Mouse (Mus musculus) hindbrain, embryonic 15.5 days (tissue): ENCODE results near the gene Slc34a3. TPM values are rescaled to one million over a fixed set of nuclear protein-coding genes. Genes with fewer than 3 reads are reported as not detected.
A peak's percentile ranks its signal among the peaks of the same experiment; 100 is the strongest.

Experiments used
- ATAC-seq: fragments of 200-750 bp; cut with Nextera tagmentation; 2 replicates; pipeline ENCODE4 v1.8.0; 2017; ENCODE audit warnings: low read depth, moderate number of reproducible peaks, moderate TSS enrichment; ENCODE audit not compliant: low FRiP score
- H3K27ac ChIP-seq: fragments of 300-500 bp; sonication (generic); replicated peaks from 2 replicates; pipeline ENCODE4 v1.5.1; 2015; ENCODE audit warnings: mild to moderate bottlenecking, inconsistent platforms
- H3K27me3 ChIP-seq: fragments of 300-500 bp; sonication (generic); 2 replicates; pipeline ENCODE4 v1.6.1; 2015; ENCODE audit warnings: control low read depth, inconsistent platforms
- H3K36me3 ChIP-seq: fragments of 300-500 bp; sonication (generic); 2 replicates; pipeline ENCODE4 v1.6.1; 2015; ENCODE audit warnings: control low read depth, inconsistent platforms
- H3K4me1 ChIP-seq: fragments of 300-500 bp; sonication (generic); replicated peaks from 2 replicates; pipeline ENCODE4 v1.6.1; 2015; ENCODE audit warnings: control low read depth, inconsistent platforms
- H3K4me2 ChIP-seq: fragments of 300-500 bp; sonication (generic); 2 replicates; pipeline ENCODE4 v1.6.1; 2015; ENCODE audit warnings: moderate library complexity, mild to moderate bottlenecking, inconsistent platforms
- H3K4me3 ChIP-seq: fragments of 300-500 bp; sonication (generic); 2 replicates; pipeline ENCODE4 v1.5.1; 2015; ENCODE audit warnings: mild to moderate bottlenecking, inconsistent platforms
- H3K9ac ChIP-seq: fragments of 300-500 bp; sonication (generic); 2 replicates; pipeline ENCODE4 v1.6.1; 2015; ENCODE audit warnings: inconsistent platforms
- H3K9me3 ChIP-seq: fragments of 300-500 bp; sonication (generic); 2 replicates; pipeline ENCODE4 v1.6.1; 2016; ENCODE audit warnings: control low read depth, inconsistent platforms
- WGBS: fragments of 180-500 bp; shearing (Covaris S2); methylation state at CpG from one replicate; pipeline ENCODE4 v1.1.7; 2015; 5-methylcytosine and 5-hydroxymethylcytosine counted together
- polyA plus RNA-seq: library from polyadenylated mRNA; unstranded; fragments of >200 nt; fragmentation: Nextera tagmentation; extraction: Ambion mirVana; gene quantifications from 2 replicates; pipeline ENCODE4 v1.2.1, GENCODE M21; 2015

Gene Slc34a3
- polyA plus RNA-seq, 1 experiment from 2014 or later: not detected

DNA sequence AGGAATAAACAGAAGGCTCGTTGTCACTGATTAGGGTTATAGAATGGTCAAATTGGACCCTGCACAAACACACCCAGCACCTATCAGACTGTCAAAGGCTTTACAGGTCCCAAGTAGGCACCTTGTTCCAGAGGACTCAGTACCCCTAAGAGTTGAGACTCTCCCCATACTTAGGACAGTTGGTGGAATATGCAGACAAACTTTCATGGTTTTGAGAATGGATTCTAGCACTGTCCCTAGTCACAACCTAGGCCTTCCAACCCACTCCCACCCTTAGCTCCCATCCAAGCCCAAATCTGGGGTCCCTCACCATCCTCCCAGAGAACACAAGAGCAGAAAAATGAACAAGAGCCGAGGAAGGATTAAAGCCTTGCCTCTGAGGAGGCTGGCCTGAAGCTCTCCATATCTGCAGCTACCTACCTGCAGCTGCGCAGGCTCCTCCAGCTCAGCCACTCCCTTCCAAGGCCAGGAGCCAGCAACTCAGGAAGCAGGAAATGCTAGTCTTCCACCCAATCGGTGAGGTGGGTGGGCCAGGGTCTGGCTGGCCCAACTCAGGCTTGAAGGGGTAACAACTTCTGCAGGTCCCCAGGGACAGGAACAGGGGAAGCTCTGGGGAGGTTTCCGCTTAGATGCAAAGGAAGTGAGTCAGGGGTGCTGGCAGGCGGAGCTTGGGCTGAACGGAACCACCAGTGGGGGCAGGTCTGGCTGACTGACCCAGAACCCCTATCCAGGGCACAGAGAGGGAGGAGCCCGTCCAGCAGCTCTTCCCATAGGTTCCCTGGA, 37.8 kb downstream of the Slc34a3 start, which contains the start of gene Tor4a:
Tor4a (minus strand) TSS at position 715 of the 783 bp plus-strand sequence.
- H3K4me2 ChIP-seq: peak within 1 kb of the TSS; percentile 22

DNA sequence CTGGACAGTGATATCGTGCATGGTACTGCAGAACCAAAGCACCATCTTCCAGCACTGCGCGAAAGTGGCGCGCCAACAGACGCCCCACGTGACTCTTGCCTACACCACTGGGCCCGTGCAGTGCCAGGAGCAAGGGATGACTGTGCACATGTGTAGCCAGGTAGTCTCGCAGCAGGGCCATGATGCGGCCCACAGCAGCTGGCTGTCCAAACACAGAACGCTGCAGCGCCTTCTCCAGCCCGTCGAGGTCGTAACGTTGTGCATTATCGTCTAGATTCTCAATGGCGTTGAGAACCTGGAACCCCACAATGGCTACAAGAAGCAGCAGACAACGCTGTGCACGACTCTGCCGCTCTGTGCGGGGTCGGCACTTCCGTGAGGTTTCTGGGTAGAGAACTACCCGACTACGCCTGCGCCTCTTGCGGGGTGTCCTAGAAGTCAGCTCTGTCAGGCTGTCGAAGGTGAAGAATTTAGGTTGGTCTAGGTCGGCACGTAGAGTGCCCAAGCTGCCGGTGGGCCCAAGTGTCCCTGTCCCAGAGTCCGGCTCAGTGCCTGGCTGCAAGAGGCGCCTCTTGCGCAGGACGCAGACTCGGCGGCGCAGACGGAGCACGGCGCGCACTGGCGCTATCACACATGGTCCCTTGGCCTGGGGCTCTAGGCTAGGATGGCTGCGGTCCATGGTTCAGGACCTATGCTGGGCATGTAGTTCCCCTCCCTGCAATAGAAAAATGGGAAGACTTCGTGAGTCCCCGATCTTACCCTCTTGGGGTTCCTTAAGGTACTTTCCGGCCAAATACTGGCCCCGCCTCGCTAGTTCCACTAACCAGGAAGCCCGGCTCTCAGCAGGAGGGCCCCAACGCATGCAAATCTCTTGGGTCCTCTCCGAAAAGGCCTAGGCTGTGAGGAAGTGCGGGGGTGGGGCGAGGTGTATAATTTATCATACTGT, 38.7 kb downstream of the Slc34a3 start:
- peak overlapping the region; percentile 22; the same call in 1 of the 2 replicates for H3K4me2 ChIP-seq
- H3K4me3 ChIP-seq: no peak overlapping the region
- peaks cover 37% of the 10 kb centered on the region for H3K27me3 ChIP-seq
- no peak overlapping the region for H3K9ac ChIP-seq
- WGBS: 23% methylated on average over 55 of the region's 55 CpGs
- peaks cover 8% of the 10 kb centered on the region for H3K4me1 ChIP-seq
- no peak overlapping the region for H3K27ac ChIP-seq
- peaks cover 10% of the 10 kb centered on the region for H3K36me3 ChIP-seq
- H3K9me3 ChIP-seq: no peaks in the 10 kb centered on the region
- no peak for ATAC-seq

More for the DNA sequence above, 37.8 kb downstream of the Slc34a3 start, which contains the start of gene Tor4a:
- peaks cover 19% of the 10 kb centered on the region for H3K36me3 ChIP-seq
- peaks cover 8% of the 10 kb centered on the region for H3K4me1 ChIP-seq
- ATAC-seq: 0 out of 2 replicates have a peak, but pooled peaks have one; percentile 16
- WGBS: 15% methylated on average over 8 of the region's 8 CpGs
- no peaks in the 10 kb centered on the region for H3K9me3 ChIP-seq
- no peak within 1 kb of the TSS for H3K9ac ChIP-seq
- no peak within 1 kb of the TSS for H3K27ac ChIP-seq
- peaks cover 37% of the 10 kb centered on the region for H3K27me3 ChIP-seq
- no peak within 1 kb of the TSS for H3K4me3 ChIP-seq

DNA sequence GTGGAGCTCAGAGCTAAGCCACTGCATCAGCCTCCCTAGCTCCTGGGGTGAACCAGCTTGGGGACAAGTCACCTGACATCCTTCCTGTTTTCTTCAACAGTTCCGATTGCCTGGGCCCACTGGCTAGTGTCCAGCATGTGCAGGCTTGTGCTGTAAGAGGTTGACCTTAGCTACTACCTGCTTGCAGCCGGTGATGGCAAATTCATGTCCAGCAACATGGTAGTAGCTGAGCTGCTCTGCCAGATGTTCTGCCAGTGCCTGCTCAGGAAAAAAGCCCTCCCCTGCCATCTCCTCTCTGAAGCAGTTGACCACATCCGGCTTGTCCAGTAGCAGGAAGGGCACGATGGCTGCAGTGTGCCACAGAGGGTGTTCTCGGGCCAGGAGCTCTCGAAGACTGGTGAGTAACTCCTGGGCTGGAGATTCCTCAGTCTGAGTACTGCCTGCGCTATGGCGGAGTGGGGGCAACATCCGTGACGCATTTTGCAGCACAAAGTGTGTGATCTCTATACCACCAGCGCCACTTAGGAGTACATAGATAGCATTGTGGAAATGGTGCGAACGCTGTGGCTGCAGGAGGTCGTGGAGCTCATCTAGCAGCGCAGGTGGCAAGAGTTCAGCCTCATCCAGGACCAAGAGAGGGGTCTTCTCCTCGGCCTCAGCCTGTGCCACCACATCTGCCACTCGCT, 39.5 kb downstream of the Slc34a3 start:
- H3K9me3 ChIP-seq: no peaks in the 10 kb centered on the region
- H3K36me3 ChIP-seq: peaks cover 4% of the 10 kb centered on the region; the same call in 1 of the 2 replicates
- no peak for ATAC-seq
- H3K27ac ChIP-seq: no peak overlapping the region
- no peak overlapping the region for H3K9ac ChIP-seq
- H3K4me1 ChIP-seq: peaks cover 8% of the 10 kb centered on the region
- no peak overlapping the region for H3K4me2 ChIP-seq
- H3K27me3 ChIP-seq: peaks cover 37% of the 10 kb centered on the region
- H3K4me3 ChIP-seq: no peak overlapping the region
- WGBS: 88% methylated on average over 17 of the region's 17 CpGs

DNA sequence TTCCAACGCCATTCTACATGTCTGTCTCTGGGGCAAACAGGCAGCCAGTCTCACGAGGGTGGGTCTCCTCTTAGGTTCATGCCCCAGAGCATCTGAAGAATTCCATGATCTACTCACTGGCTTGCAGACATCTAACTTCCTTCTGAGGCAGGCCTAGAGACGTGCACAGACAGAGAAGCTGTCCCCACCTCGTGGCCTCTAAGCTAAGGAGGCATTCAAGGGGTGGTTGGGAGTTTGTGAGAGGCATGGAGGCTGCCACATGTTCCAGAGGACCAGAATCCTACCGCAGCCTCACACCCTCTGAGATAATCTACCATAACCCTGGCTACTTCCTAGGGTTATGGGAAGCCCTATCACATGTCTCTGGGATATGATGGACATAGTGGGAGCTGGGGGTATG, 40.2 kb downstream of the Slc34a3 start:
- no peak for ATAC-seq
- H3K4me3 ChIP-seq: no peak overlapping the region
- peaks cover 37% of the 10 kb centered on the region for H3K27me3 ChIP-seq
- WGBS: 82% methylated on average over 5 of the region's 5 CpGs
- no peak overlapping the region for H3K27ac ChIP-seq
- H3K4me2 ChIP-seq: no peak overlapping the region
- peaks cover 8% of the 10 kb centered on the region for H3K4me1 ChIP-seq
- no peak overlapping the region for H3K9ac ChIP-seq
- H3K36me3 ChIP-seq: peaks cover under 1% of the 10 kb centered on the region; the same call in 1 of the 2 replicates
- H3K9me3 ChIP-seq: no peaks in the 10 kb centered on the region

DNA sequence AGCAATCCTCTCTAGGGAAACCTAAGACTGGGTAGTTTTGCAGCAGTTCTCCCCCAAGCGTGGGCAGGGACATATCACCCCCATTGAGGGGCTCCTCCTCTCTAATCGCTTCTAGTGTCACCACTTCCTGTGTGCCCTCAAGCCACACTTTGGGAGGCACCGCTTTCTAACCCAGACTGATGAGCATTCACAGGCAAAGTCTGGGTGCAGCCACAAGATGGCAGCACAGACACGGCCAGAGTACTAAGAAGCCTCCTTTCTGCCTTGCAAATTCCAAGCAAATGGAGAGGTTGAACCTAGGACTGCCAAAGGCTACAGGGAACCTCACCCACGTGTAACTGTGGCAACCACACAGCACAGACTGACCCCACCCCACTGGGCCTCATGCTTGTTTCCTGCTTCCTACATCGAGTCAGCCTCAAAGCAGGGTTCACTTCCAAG, 40.8 kb downstream of the Slc34a3 start:
- peaks cover 37% of the 10 kb centered on the region for H3K27me3 ChIP-seq
- no peaks in the 10 kb centered on the region for H3K9me3 ChIP-seq
- no peak overlapping the region for H3K27ac ChIP-seq
- under 1% methylated on average over 6 of the region's 6 CpGs for WGBS
- peaks cover 8% of the 10 kb centered on the region for H3K4me1 ChIP-seq
- H3K4me3 ChIP-seq: no peak overlapping the region
- ATAC-seq: peak; percentile 72
- peak overlapping the region; percentile 15; the same call in 1 of the 2 replicates for H3K4me2 ChIP-seq
- H3K36me3 ChIP-seq: no peaks in the 10 kb centered on the region
- no peak overlapping the region for H3K9ac ChIP-seq

DNA sequence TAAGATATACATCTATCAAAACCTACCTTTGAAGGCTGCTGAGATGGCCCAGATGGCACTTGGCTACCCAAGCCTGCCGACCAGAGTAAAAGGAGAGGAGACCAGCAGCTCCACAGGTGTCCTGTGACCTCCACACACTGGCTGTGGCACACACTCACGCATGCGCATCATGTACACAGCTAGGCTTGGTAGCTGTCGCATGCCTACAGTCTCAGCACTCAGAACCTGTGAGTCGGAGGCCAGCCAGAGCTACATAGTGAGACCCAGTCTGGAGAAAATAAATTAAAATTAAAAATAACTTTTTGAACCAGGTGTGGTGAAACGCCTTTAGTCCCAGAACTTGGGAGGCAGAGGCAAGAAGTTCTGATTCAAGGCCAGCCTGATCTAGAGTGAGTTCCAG, 46.3 kb downstream of the Slc34a3 start:
- H3K4me1 ChIP-seq: peaks cover 31% of the 10 kb centered on the region
- H3K4me3 ChIP-seq: no peak overlapping the region
- H3K36me3 ChIP-seq: no peaks in the 10 kb centered on the region
- no peaks in the 10 kb centered on the region for H3K9me3 ChIP-seq
- 79% methylated on average over 6 of the region's 6 CpGs for WGBS
- H3K27ac ChIP-seq: no peak overlapping the region
- no peak for ATAC-seq
- H3K9ac ChIP-seq: no peak overlapping the region
- H3K27me3 ChIP-seq: no peaks in the 10 kb centered on the region
- H3K4me2 ChIP-seq: no peak overlapping the region

DNA sequence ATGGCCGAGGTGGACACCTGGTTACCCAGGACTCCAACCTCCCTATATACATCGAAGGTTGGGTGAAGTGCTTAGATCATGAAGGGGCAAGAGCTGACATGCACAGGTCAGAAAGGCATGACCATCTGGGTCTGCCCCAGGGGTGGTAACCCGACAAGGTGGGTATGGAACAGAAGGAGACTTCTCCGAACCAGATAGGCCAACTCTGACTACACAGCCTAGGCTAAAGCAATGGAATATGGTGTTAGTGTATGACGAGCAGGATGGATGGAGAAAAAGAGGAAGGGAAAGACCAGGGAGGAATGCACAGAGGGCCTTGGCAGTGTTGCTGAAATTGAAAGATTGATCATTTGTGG, 47.6 kb downstream of the Slc34a3 start:
- Histone ChIP-seq H3K4me2 (peak overlapping the region; percentile 84), H3K27ac (no peak overlapping the region), H3K36me3 (no peaks in the 10 kb centered on the region), H3K9me3 (no peaks in the 10 kb centered on the region), H3K4me1 (peaks cover 42% of the 10 kb centered on the region), H3K27me3 (no peaks in the 10 kb centered on the region), H3K9ac (no peak overlapping the region), H3K4me3 (peak overlapping the region; percentile 47)
- 27% methylated on average over 5 of the region's 5 CpGs for WGBS
- no peak for ATAC-seq

DNA sequence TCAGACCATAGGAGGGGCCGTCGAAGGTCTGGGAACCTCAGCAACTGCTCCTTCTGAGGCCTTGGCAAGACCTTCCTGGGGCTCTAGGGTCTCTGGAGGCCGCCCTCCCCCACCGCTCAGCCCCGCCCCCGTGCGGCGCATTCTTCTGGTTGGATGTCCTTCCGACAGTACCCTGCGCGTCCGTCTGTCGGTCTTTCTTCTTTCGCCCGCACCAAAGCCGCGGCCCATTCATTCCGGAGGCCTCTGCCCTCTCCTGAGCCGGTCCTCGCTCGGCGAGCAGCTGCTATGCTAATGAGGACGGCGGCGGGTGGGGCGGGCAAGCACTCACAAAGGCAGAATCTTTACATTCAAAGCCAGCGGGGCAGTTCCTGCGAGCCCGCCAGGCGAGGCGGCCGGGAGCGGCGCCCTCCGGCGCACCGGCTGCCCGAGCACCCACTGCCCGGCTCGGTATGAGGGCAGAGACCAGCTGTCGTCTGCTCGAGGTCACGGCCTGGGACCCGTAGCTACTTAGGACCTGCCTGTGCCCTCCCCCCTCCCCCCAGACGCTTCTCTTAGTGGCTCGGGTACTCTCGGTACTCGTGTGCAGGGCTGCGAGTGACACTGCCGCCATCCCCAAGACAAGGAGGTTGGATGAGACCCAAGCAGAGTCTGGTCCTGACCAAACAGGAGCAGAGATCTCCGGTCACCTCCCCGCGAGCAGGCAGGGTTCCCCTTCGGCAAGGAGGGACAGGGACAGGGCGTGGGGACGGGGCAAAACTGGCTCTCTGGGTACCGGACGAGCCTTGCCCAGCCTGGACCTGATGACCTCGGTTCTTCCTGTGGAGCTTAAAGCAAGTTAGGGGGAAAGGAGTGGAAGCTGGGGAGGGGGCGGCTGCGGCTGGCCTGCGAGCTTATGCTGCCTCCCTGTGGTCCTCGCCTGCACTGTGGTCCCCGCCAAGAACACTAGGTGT, 48.3 kb downstream of the Slc34a3 start:
- under 1% methylated on average over 63 of the region's 64 CpGs for WGBS
- peaks cover 48% of the 10 kb centered on the region for H3K4me1 ChIP-seq

DNA sequence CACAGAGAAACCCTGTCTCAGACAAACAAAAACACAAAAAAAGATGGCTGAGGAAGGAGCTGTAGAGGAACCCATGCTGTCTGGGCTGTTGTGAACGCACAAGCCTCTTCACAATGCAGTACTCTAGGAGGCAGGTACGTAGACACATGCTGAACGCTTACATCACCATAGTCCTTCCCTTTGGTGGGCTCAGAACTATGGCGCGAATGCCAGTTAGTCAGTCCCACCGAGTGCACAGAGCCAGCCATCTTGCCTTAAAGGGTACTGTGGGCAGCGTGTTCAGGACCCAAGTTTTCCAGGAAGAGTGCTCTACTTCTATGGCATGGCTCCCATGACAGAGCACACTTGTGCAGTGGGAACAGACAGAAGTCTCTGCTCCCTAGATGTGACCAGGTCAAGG, 49.7 kb downstream of the Slc34a3 start:
- Histone ChIP-seq H3K4me3 (no peak overlapping the region), H3K9me3 (no peaks in the 10 kb centered on the region), H3K9ac (no peak overlapping the region), H3K4me1 (peaks cover 57% of the 10 kb centered on the region), H3K4me2 (peak overlapping the region; percentile 84), H3K27me3 (no peaks in the 10 kb centered on the region), H3K36me3 (no peaks in the 10 kb centered on the region), H3K27ac (no peak overlapping the region)
- ATAC-seq: no peak
- 87% methylated on average over 7 of the region's 7 CpGs for WGBS

More for the DNA sequence above, 48.3 kb downstream of the Slc34a3 start:
- peak overlapping the region; percentile 84 for H3K4me2 ChIP-seq
- H3K4me3 ChIP-seq: peak overlapping the region; percentile 47
- no peaks in the 10 kb centered on the region for H3K36me3 ChIP-seq
- peak overlapping the region; percentile 84 for H3K27ac ChIP-seq
- peak; percentile 76 for ATAC-seq
- no peaks in the 10 kb centered on the region for H3K9me3 ChIP-seq
- H3K27me3 ChIP-seq: no peaks in the 10 kb centered on the region
- peak overlapping the region; percentile 56 for H3K9ac ChIP-seq

DNA sequence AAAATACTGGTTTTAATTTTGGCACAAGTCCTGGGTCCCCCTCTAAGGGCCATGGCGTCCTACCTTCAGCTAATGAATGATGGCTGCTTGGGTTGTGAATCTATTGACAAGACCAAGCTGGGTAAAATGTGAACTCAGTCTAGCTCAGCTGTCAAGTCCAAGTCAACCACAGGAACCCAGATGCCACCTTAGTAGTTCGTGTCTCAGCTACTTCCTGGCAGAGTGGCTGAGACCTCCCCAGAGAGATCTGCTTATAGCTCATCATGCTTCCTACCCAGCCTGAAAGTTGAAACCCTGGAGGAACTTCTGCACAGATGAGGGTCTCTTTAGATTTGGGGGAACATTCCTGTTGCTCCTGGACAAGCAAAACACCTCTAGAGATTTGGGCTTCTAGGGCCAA, 50.8 kb downstream of the Slc34a3 start:
- ATAC-seq: no peak
- Histone ChIP-seq H3K9ac (0 out of 2 replicates have a peak overlapping the region, but pooled peaks have one; percentile 19), H3K4me2 (peak overlapping the region; percentile 65), H3K4me1 (peaks cover 61% of the 10 kb centered on the region), H3K9me3 (no peaks in the 10 kb centered on the region), H3K36me3 (no peaks in the 10 kb centered on the region), H3K27ac (no peak overlapping the region), H3K27me3 (no peaks in the 10 kb centered on the region), H3K4me3 (peak overlapping the region; percentile 83)
- WGBS: 42% methylated on average over 2 of the region's 2 CpGs
